Mouse (Mus musculus): ENCODE results near the gene Trim63.

GRCm38 (mm10) chr4:134378089-134378615 is 63.2 kb downstream of the Trim63 start:
- TF ChIP-seq POLR2A (IDR thresholded peaks at IDR 0.05; ENCODE audit: low read depth, low read length) (no peak), CTCF (IDR thresholded peaks at IDR 0.05; ENCODE audit: borderline replicate concordance, insufficient read depth, low read length) (no peak)
